Mouse (Mus musculus) gastrocnemius, adult 2 months (tissue): ENCODE results near the gene Cpeb3. TPM values are rescaled to one million over a fixed set of nuclear protein-coding genes. Genes with fewer than 3 reads are reported as not detected.
A peak's percentile ranks its signal among the peaks of the same experiment; 100 is the strongest.

ENCODE experiments used
- DNase-seq: peaks from one replicate; pipeline ENCODE4 v3.0.0; 2022
- H3K27ac ChIP-seq: fragments of 200-600 bp; 2 replicates; pipeline ENCODE4 v1.8.1; 2022; ENCODE audit warnings: mild to moderate bottlenecking
- H3K4me3 ChIP-seq: fragments of 200-600 bp; 2 replicates; pipeline ENCODE4 v1.8.1; 2022; ENCODE audit warnings: mild to moderate bottlenecking, moderate library complexity
- CTCF ChIP-seq: fragments of 200-600 bp; IDR thresholded peaks from 2 replicates; pipeline ENCODE4 v1.8.1; 2022; ENCODE audit warnings: antibody characterized with exemption, mild to moderate bottlenecking, moderate library complexity
- intact Hi-C: fragments of 180-260 bp; cut with DNase I; formaldehyde crosslinking; loops from one replicate; pipeline ENCODE4 v1.15.1; 2025
- total RNA-seq, 2 experiments: library from RNA; stranded (reverse); gene quantifications; 2 replicates each; pipeline ENCODE4 v1.2.3; 2021

Gene Cpeb3
- total RNA-seq, 2 experiments from 2014 or later, result 56.0 to 64.8 TPM

DNA sequence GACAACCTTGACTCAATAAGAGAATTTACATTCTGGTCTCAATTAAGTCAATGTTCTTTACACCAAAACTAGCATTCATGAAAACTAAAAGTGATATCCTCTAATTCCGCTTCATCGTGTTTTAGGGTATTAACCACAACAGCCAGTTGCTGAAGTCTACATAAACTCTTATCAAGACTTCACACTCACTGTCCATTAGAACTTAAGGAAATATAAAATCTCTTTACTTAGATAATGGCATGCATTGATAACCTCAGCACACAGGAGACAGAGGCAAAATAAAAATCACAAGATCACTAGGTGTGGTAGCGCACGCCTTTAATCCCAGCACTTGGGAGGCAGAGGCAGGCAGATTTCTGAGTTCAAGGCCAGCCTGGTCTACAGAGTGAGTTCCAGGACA is 79.9 kb downstream of the Cpeb3 start:
- intact Hi-C loops, result no loop called here

DNA sequence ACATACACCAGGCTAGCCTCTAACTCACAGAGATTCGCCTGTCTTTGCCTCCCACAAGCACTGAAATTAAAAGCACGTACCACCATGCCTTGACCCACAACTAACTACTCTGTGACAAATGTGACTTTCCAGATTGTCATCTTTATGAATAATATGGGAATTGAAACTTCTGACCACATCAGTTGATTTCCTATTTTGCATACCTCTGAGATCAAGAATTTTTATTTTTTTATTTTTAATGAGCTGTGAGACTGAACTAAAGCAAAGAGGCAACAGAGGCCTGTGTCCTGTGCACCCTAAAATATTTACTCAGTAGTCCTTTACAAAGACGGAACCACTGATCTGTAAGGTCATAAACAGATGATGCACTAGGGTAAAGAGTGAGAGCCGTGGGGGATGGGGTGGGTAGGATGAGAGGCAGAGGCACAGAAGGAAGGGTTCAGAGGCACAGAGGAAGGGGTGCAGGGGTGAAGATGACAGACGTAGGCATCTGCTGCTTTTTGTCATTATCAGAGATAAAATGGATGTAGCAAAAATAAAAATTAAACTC is 81.3 kb downstream of the Cpeb3 start:
- intact Hi-C loops, result no loop called here
- Histone ChIP-seq H3K4me3 (no peak overlapping the region), H3K27ac (peak overlapping the region; percentile 43; the same call in 1 of the 2 replicates)
- no peak for DNase-seq
- no peak for TF ChIP-seq CTCF

More for the DNA sequence above, 79.9 kb downstream of the Cpeb3 start:
- Histone ChIP-seq H3K27ac (no peak overlapping the region; the same call in 1 of the 2 replicates), H3K4me3 (no peak overlapping the region)
- no peak for DNase-seq
- TF ChIP-seq CTCF, result no peak

- no peak overlapping the region; the same call in 1 of the 2 replicates for H3K27ac ChIP-seq
- no peak for DNase-seq
- intact Hi-C loops, result no loop called here
- H3K4me3 ChIP-seq, result no peak overlapping the region
- no peak for TF ChIP-seq CTCF
Measured at GRCm38 (mm10) chr19:37124961-37125360, 83.4 kb downstream of the Cpeb3 start.

DNA sequence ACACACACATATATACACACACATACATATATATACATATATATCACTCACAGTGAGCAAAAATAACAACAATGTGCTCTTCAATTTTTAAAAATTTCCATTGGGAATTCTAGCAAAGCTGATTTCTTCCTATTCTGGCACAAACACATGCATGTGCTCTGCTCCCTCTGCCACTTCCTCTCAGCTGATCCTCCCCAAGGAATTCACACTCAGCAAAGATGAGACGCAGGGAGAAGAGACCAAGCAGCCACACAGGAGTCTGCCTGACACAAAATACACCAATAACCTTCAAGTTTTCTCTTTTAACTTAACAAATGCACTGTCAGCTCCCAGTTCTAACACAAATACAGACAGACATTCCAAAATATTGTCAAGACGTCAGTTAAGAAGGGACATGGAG is 89.1 kb downstream of the Cpeb3 start:
- no peak for DNase-seq
- no peak overlapping the region; the same call in 1 of the 2 replicates for H3K4me3 ChIP-seq
- intact Hi-C loops, result loop anchor here (5.0 kb wide), 1 partner anchor 37 kb away; no protein-coding TSS in a partner anchor
- no peak for TF ChIP-seq CTCF
- H3K27ac ChIP-seq, result peak overlapping the region; percentile 70

GRCm38 (mm10) chr19:37115824-37116223 is 92.6 kb downstream of the Cpeb3 start:
- no peak for TF ChIP-seq CTCF
- Histone ChIP-seq H3K27ac (peak overlapping the region; percentile 82), H3K4me3 (no peak overlapping the region)
- DNase-seq, result no peak
- intact Hi-C loops, result loop anchor here (5.0 kb wide), 1 partner anchor 34 kb away; no protein-coding TSS in a partner anchor

DNA sequence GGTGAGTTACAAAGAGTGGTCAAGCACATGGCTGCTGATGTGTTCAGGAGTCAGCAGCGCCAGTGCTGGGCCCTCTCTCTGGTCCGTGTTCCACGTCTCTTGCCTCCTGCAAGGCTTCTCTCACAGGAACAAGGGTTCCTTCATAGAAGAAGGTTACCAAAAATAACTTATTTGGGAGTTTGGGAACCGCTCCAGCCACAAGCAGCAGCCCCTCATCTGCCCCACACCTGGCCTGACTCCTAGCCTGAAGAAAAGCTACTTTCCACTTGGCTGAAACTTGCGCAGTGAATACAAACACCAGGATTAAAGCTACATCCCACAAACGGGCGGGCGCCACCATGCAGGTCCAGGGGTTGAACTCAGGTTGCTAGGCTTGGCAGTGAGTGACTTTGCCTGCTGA is 93.0 kb downstream of the Cpeb3 start:
- Histone ChIP-seq H3K4me3 (no peak overlapping the region; the same call in 1 of the 2 replicates), H3K27ac (peak overlapping the region; percentile 82)
- DNase-seq, result peak; percentile 46
- intact Hi-C loops, result loop anchor here (5.0 kb wide), 1 partner anchor 33 kb away; no protein-coding TSS in a partner anchor
- TF ChIP-seq CTCF, result no peak

DNA sequence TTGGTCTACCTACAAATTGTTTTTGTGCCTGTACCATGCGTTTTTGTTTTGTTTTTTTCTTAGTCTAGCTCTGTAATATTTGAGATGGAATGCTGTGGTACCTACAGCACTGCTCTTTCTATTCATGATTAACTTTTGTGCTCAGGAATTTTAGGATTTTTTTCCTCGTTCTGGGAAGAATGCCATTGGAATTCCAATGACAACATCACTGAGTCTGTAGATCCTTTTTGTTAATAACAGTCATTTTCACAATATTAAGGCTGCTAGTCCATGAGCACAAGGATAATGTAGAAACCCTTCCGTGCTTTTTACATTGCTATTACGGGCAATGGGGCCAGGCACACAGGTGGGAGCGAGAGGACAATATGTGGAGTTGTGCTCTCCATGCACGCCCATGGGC is 96.6 kb downstream of the Cpeb3 start:
- TF ChIP-seq CTCF, result no peak
- no peak overlapping the region for H3K4me3 ChIP-seq
- intact Hi-C loops, result no loop called here
- no peak for DNase-seq
- H3K27ac ChIP-seq, result peak overlapping the region; percentile 41; the same call in 1 of the 2 replicates

DNA sequence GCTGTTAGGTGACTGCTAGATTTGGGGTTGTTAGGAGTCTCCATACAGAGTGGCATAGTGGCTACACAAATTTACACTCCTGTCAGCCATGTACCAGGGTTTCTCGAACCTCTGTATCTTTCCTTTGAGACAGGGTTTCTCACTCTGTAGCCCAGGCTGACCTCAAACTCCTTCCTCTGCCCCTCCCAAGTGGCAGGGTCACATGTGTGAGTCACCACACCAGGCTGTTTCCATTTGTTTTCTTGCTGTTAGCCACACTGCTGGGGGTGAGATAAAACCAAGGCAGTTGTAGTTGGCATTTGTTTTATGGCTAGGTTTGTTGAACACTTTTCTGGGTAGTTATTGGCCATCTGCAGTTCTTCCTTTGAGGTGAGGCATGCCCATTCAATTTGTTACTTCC is 97.9 kb downstream of the Cpeb3 start:
- no peak for DNase-seq
- H3K27ac ChIP-seq, result no peak overlapping the region
- intact Hi-C loops, result no loop called here
- TF ChIP-seq CTCF, result no peak
- no peak overlapping the region for H3K4me3 ChIP-seq

- intact Hi-C loops, result no loop called here
- no peak overlapping the region for H3K27ac ChIP-seq
- TF ChIP-seq CTCF, result no peak
- H3K4me3 ChIP-seq, result no peak overlapping the region
- DNase-seq, result no peak
Measured at GRCm38 (mm10) chr19:37109853-37110252, 98.5 kb downstream of the Cpeb3 start.

GRCm38 (mm10) chr19:37100689-37101088 is 107.7 kb downstream of the Cpeb3 start:
- no peak overlapping the region for H3K4me3 ChIP-seq
- no peak for TF ChIP-seq CTCF
- intact Hi-C loops, result no loop called here
- H3K27ac ChIP-seq, result no peak overlapping the region
- no peak for DNase-seq

DNA sequence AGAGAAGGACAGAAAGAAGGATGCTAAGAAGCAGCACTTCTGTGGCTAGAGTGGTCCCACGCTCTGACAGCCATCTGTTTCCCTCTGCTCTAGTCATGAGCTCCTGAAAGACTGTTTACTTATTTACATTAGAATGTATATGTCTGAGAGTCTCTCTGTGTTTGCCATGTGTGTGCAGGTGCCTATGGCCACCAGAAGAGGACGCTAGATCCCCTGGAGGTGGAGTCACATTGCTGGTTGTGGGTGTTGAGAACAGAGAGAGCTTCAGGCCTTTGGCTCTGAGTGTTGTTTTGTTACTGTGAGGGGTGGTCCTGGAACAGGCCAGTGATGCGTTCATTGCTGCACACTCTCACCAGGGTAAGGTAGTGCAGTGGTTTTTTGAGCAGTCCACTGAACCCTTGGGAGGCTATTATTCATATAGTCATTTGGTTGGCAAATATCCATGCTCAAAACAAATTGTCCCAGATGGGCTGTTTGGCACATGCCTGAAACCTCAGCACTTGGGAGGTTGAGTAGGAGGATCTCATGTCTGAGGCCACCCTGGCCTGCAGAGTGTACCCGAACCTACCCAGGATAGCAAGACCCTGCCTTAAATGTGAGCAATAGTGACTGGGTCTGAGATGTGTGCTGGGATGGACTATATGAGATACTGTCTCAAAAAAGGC is 112.6 kb downstream of the Cpeb3 start:
- Histone ChIP-seq H3K27ac (no peak overlapping the region), H3K4me3 (no peak overlapping the region)
- intact Hi-C loops, result no loop called here
- no peak for DNase-seq
- no peak; the same call in 1 of the 2 replicates for TF ChIP-seq CTCF

DNA sequence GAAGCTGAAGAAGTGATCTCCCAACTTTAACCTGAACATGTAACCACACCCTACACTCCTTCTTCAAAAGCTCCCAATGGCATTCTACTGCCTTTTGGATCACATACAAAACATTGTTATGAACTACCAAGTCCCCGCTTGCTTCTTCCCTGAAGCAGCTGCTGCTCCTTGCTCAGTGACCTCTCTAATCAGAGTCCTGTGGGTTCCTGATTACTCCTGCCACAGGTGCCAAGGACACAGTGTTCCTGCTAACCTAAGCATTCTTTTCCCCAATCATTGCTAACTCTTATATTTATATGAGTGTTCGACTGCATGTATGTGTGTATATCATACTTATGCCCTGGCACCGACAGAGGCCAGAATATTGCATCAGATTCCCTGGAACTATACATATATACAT is 115.2 kb downstream of the Cpeb3 start:
- peak overlapping the region; percentile 9 for H3K27ac ChIP-seq
- intact Hi-C loops, result no loop called here
- TF ChIP-seq CTCF, result no peak
- H3K4me3 ChIP-seq, result no peak overlapping the region
- peak; percentile 54 for DNase-seq

DNA sequence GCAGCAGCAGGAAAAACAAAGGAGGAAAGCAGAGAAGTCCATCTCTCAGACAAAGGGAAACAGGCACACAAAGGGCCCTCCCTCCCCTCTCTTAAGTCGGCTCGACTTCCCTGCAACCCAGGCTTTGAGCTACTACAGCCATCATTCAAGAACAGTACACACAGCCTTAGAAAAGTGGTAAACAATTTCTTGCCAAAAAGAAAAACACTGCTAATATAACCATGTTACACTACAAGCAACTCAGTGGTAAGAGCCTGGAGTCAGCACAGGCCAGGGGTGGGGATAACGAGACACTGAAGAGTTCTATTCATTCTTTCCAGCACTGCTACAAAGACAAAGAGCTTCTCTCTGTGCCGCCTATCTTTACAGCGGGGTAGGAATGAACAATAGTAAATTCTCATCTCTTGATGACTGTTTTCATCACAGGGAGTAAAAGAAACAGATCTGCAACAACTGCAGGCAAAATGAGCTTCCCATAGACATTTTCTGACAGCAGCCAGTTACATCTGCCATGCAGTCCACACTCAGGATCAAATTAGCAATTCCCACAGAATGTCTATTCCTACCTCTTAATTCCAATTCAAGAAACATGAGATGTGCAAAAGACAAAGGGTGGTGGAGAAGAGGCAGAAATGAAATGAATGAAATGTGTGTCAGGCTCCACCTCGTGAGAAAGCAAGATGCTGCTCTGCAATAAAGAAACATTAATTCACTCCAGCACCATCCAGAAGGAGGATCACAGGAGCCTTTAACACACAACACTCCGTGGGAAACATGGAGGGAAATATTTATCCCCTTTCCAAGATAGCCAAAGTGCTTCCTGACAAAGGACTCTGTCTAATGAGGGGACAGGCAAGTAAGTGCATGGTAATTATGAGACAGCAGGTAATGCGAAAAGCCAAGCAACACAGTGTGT is 118.0 kb downstream of the Cpeb3 start:
- intact Hi-C loops, result no loop called here
- no peak for TF ChIP-seq CTCF
- Histone ChIP-seq H3K4me3 (no peak overlapping the region), H3K27ac (no peak overlapping the region)
- DNase-seq, result no peak
